Mouse (Mus musculus): ENCODE results near the gene Anapc11. TPM values are rescaled to one million over a fixed set of nuclear protein-coding genes. Genes with fewer than 3 reads are reported as not detected.

The Anapc11 gene
- polyA plus RNA-seq, 1 experiment from 2014 or later, result 175 TPM

DNA sequence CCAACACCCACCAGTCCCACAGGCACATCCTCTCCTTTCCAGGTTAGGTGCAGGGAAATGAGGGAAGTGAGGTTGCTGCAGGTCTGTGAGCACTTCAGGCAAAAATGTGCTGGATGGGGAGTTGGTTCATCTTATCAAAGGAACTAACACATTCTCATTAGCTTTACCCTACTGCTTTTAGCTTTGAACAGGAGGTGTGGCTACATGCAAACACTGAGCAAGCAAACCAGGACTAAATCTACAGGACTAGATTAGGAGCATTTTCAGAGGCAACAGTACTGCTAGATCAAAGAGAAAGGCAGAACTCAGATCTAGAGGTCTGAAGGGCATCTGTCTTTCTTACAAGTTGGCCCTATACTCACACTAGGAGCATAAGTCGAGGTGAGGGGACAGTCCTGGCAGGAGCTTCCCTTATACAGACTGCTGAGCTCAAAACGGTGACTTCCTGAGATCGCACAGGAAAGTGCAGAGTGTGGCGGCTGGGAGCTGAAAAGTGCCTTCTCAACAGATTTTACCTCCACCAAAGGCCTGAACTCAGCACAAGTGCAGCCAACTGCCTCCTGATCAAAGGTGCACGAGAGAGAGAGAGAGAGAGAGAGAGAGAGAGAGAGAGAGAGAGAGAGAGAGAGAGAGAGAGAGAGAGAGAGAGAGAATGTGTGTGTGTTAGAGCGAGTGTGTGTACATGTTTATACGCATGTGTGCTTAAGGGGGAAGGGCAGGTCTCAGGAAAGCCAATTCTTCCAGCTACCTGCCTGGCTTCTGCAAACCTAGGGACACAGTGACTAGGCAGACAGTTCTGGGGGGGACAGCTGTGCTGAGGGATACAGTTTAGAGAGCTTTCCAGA is 32.9 kb downstream of the Anapc11 start:
- Histone ChIP-seq H3K9me3 (replicated peaks) (no peaks in the 10 kb centered on the region), H3K9ac (peak overlapping the region; percentile 94; the same call in 1 of the 2 replicates), H3K27ac (peak overlapping the region; percentile 58), H3K4me3 (peak overlapping the region; percentile 95), H3K27me3 (no peaks in the 10 kb centered on the region), H3K4me1 (replicated peaks) (peaks cover 44% of the 10 kb centered on the region), H3K4me2 (peak overlapping the region; percentile 94), H3K36me3 (peaks cover 15% of the 10 kb centered on the region)
- ATAC-seq (replicated peaks; ENCODE audit: insufficient number of reproducible peaks, insufficient read depth, low FRiP score, low read depth), result no peak
- WGBS, result 36% methylated on average over 7 of the region's 7 CpGs

DNA sequence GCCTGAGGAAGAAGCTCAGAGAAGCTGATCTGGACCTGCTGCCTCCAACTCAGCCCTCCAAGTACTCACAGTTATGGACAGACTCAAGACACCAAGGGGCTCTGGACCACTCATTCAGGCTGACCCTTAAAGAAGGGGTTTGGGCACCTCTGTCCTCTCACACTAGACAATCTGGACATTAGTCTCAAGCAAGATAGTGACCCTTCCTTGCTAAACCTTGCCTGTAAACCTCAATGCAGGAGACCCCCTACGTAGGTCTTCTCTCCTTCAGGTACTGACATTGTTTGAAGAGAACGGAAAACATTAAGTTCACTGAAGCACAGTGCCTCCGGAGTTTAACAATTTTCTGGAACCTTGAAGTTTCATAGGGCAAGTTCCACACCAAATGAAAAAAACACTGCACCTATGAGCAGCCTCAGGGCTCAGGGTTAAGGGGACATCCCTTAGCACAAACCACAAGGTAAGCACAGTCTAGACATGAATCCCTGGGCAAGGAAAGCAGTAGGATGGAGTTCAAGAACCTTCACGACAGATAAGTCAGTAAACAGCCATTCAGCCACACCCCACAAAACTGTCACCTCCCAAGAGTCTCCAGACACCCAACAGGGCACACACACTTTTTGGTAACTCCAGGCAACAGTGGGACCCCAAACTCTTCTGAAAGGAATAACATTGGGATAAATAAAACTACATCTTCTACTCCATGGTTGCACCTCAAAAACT is 33.7 kb downstream of the Anapc11 start:
- peak overlapping the region; percentile 95 for H3K4me3 ChIP-seq
- 56% methylated on average over 4 of the region's 4 CpGs for WGBS
- no peak for ATAC-seq (replicated peaks; ENCODE audit: insufficient number of reproducible peaks, insufficient read depth, low FRiP score, low read depth)
- peak overlapping the region; percentile 94 for H3K9ac ChIP-seq
- H3K4me1 ChIP-seq (replicated peaks), result peaks cover 44% of the 10 kb centered on the region
- H3K27ac ChIP-seq, result peak overlapping the region; percentile 86; the same call in 1 of the 2 replicates
- peaks cover 15% of the 10 kb centered on the region for H3K36me3 ChIP-seq
- no peaks in the 10 kb centered on the region for H3K9me3 ChIP-seq (replicated peaks)
- peak overlapping the region; percentile 94 for H3K4me2 ChIP-seq
- no peaks in the 10 kb centered on the region for H3K27me3 ChIP-seq

DNA sequence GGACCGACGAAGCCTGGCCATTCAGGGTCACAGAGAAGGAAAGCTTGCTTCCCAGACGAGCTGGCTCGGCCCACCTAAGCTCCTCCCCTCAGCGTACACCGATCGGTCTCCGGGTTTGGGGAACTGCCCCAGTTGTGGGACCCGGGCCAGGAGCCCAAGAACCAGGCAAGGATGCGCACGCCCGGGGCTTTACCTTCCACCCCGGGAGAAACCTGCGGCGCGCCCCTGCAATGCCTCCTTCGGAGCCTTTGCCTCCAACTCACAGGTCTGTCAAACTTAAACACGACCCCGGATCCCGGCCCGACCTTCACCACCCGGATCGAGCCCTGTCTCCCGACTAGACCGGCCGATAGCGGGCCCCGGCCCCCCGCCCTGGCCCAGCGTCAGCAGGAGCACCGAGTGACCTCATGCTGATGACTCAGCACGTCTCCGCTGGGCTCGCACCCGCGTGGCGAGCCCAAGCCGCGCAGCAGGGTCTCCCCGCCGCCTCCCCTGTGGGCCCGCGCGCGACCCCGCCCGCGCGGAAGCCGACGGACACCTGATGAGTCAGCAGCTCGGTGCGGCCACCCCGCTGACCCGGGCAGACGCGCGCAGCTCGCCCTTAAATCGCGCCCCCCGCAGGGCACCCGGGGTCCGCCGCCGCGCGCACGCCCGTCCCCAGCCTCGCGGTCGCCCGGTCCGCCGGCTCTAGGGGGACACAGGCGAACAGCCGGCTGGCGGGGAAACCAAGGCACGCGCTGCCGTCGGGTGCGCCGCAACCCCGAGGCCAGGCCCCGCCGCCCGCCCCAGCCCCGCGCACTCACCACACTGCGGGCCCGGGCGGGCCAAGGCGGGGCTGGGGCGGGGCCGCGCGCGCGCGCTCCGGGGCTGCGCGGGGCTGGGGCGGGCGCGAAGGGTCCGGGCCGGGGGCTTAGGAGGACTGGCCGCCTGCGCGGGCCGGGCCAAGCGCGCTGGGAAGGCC is 34.6 kb downstream of the Anapc11 start:
- peak overlapping the region; percentile 94 for H3K9ac ChIP-seq
- H3K4me2 ChIP-seq, result peak overlapping the region; percentile 94
- peak; percentile 80 for ATAC-seq (replicated peaks; ENCODE audit: insufficient number of reproducible peaks, insufficient read depth, low FRiP score, low read depth)
- no peaks in the 10 kb centered on the region for H3K9me3 ChIP-seq (replicated peaks)
- no peaks in the 10 kb centered on the region for H3K27me3 ChIP-seq
- WGBS, result under 1% methylated on average over 114 of the region's 116 CpGs
- peak overlapping the region; percentile 95 for H3K4me3 ChIP-seq
- peaks cover 7% of the 10 kb centered on the region; the same call in 1 of the 2 replicates for H3K36me3 ChIP-seq
- peak overlapping the region; percentile 86 for H3K27ac ChIP-seq
- H3K4me1 ChIP-seq (replicated peaks), result peaks cover 44% of the 10 kb centered on the region

DNA sequence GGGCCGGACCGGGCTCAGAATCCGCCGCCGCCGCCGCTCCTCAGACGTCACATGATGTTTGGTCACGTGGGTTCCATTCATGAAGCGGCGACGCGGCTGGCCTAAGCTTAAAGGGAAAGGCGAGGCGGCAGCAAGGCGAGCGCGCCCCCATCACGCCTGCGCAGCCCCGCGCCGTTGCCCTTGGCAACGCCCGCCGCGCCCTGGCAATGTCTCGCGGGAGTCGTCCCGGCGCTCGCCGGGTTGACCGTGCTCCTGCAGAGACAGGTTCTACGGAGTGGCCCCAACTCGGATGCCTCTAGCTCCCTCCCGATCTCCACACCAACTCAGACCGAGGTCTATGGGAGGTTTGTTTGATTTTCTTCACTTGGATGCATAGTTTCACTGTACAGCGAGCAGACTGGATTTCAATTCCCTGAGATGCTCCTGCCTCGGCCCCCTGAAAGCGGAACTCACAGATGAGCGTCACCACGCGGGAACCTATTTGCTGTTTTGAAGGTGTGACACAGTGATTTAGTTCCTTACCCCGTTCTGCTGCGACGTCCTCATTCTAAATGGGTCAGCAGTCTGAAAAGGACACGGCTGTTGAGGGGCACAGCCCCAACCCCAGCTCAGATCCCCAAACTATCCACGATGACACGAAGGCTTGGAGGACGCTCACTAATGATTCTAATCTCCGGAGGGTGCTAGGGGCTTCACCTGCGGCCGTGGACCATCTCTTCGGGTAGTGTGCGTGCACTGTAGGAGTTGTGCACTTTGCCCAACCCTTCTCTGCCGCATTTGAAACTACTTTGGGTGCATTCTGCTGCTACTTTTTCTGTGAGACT is 35.5 kb downstream of the Anapc11 start, which contains the start of gene Mafg:
Mafg (minus strand) TSS at position 81 of the 824 bp plus-strand sequence.
- WGBS, result 10% methylated on average over 54 of the region's 58 CpGs
- peak; percentile 88 for ATAC-seq (replicated peaks; ENCODE audit: insufficient number of reproducible peaks, insufficient read depth, low FRiP score, low read depth)
- peak within 1 kb of the TSS; percentile 94 for H3K9ac ChIP-seq
- peak within 1 kb of the TSS; percentile 94 for H3K4me2 ChIP-seq
- H3K4me3 ChIP-seq, result peak within 1 kb of the TSS; percentile 95
- peaks cover 5% of the 10 kb centered on the region; the same call in 1 of the 2 replicates for H3K36me3 ChIP-seq
- H3K9me3 ChIP-seq (replicated peaks), result no peaks in the 10 kb centered on the region
- H3K27me3 ChIP-seq, result no peaks in the 10 kb centered on the region
- H3K4me1 ChIP-seq (replicated peaks), result peaks cover 44% of the 10 kb centered on the region
- H3K27ac ChIP-seq, result peak within 1 kb of the TSS; percentile 86

DNA sequence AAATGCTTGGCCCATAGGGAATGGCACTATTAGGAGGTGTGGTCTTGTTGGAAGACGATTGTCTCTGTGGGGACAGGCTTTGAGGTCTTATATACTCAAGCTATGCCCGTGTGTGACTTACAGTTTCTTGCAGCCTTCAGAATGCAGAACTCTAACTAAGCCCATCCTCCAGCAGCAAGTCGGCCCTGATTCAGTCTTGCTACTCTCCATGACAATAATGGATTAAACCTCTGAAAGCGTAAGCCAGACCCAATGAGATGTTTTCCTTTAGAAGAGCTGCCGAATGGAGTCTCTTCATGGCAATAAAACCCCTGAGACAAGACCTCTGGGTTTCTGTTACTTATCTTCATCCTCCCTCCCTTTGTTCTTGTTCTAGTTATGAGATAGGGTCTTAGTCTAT is 36.6 kb downstream of the Anapc11 start:
- Histone ChIP-seq H3K36me3 (no peaks in the 10 kb centered on the region), H3K27ac (no peak overlapping the region), H3K4me1 (replicated peaks) (peaks cover 33% of the 10 kb centered on the region), H3K9me3 (replicated peaks) (no peaks in the 10 kb centered on the region), H3K4me3 (no peak overlapping the region), H3K9ac (no peak overlapping the region), H3K27me3 (no peaks in the 10 kb centered on the region), H3K4me2 (no peak overlapping the region)
- 84% methylated on average over 5 of the region's 5 CpGs for WGBS
- ATAC-seq (replicated peaks; ENCODE audit: insufficient number of reproducible peaks, insufficient read depth, low FRiP score, low read depth), result no peak

DNA sequence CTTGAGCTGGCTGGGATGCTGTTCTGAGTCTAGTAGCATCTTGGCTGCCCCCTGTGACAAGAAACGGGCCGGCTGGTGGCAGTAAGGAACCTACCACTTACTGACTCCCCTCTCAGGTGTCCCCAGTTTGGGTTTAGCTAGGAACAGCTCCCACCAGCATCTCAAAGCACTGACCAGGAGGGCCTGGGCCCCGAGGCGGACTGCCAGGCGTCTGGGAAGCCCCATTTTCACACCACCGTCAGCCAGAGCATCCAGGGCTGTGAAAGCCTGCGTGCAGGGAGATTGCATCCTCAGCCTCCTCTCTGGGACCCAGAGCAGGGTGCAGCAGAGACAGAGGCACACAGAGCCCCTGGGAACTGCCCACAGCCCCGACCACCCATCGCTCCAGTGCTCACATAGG is 43.0 kb downstream of the Anapc11 start:
- no peaks in the 10 kb centered on the region; the same call in 1 of the 2 replicates for H3K27me3 ChIP-seq
- 57% methylated on average over 9 of the region's 9 CpGs for WGBS
- no peak overlapping the region for H3K27ac ChIP-seq
- ATAC-seq (replicated peaks; ENCODE audit: insufficient number of reproducible peaks, insufficient read depth, low FRiP score, low read depth), result no peak
- H3K4me1 ChIP-seq (replicated peaks), result peaks cover 16% of the 10 kb centered on the region
- 0 out of 2 replicates have a peak overlapping the region, but pooled peaks have one; percentile 10 for H3K9ac ChIP-seq
- H3K4me2 ChIP-seq, result no peak overlapping the region
- H3K4me3 ChIP-seq, result no peak overlapping the region
- no peaks in the 10 kb centered on the region for H3K9me3 ChIP-seq (replicated peaks)
- no peaks in the 10 kb centered on the region for H3K36me3 ChIP-seq

DNA sequence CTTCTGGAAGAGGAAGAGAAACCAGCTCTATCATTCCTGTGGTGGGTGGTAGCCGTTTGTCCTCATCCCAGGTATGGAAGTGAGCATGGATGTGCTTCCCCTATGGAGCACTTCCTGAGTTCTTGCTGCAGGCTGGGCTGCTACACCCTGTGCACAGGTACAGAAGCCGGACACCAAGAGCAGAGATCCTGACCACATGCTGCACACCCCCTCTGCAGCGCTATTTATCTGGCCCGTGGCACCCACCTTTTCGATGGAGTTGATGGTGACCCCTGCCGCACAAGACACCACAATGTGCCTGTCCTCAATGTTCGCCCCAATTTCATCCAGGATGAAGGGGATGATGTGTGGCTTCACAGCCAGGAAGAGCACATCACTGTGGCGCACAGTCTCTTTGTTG is 43.6 kb downstream of the Anapc11 start:
- Histone ChIP-seq H3K27ac (no peak overlapping the region), H3K4me3 (no peak overlapping the region), H3K9me3 (replicated peaks) (no peaks in the 10 kb centered on the region), H3K4me1 (replicated peaks) (peaks cover 19% of the 10 kb centered on the region), H3K4me2 (no peak overlapping the region), H3K36me3 (no peaks in the 10 kb centered on the region), H3K27me3 (no peaks in the 10 kb centered on the region; the same call in 1 of the 2 replicates), H3K9ac (no peak overlapping the region; the same call in 1 of the 2 replicates)
- 81% methylated on average over 8 of the region's 8 CpGs for WGBS
- no peak for ATAC-seq (replicated peaks; ENCODE audit: insufficient number of reproducible peaks, insufficient read depth, low FRiP score, low read depth)

DNA sequence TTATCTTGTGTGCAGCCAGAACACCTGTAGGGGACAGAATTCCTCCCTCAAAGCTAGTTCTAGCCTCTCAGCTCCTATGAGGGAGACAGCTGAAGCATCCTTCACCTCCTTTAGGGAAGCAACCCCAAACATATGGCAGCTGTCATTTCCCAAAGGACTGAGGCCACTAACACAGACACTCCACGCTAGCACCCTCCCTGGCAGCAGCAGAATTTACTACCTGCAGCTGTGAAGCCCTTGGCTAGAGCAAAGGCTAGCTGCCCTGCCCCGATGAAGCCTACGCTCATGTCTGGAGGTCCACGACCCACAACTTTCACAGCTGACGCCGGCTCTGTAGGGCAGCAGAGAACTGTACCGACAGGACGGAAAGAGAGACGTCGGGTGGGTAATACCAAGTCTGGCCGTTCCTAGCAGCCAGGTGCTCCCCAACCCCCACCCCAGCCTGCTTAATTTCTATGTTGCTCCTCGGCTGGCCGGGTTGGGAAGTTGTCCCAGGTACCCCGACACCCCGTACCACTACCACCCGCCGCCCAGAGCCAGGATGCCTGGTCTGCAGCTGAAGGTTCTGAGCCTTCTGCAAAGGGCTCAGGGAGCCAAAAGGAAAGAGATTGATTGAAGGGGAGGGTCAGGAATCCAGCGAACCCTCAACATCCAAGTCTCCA is 44.8 kb downstream of the Anapc11 start:
- peak overlapping the region; percentile 60 for H3K4me3 ChIP-seq
- no peaks in the 10 kb centered on the region; the same call in 1 of the 2 replicates for H3K27me3 ChIP-seq
- ATAC-seq (replicated peaks; ENCODE audit: insufficient number of reproducible peaks, insufficient read depth, low FRiP score, low read depth), result peak; percentile 32
- no peaks in the 10 kb centered on the region for H3K36me3 ChIP-seq
- H3K4me2 ChIP-seq, result peak overlapping the region; percentile 93
- peak overlapping the region; percentile 38; the same call in 1 of the 2 replicates for H3K27ac ChIP-seq
- peak overlapping the region; percentile 70 for H3K9ac ChIP-seq
- no peaks in the 10 kb centered on the region for H3K9me3 ChIP-seq (replicated peaks)
- WGBS, result under 1% methylated on average over 18 of the region's 18 CpGs
- H3K4me1 ChIP-seq (replicated peaks), result peaks cover 30% of the 10 kb centered on the region

DNA sequence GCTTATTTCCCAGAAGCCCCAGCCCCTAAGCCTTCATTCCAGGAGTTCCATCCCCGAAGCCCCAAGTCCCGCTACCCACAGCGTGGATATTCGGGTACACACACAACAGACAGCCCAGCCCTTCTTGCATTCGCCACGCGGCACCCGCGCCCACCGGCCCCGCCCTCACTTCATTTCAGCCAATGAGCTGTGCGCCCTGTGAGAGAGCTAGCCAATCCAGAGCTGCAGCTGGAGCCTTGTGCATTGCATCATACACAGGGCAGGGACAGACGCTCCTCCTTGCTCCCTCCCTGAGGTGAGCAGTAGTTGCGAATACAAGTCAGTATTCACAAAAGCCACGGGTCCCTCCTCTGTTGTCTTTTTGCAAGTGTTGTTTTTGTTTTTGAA is 45.4 kb downstream of the Anapc11 start, which contains the start of gene Pycr1:
Pycr1 (minus strand) TSS at position 169 of the 387 bp plus-strand sequence.
- Histone ChIP-seq H3K27me3 (no peaks in the 10 kb centered on the region; the same call in 1 of the 2 replicates), H3K4me2 (peak within 1 kb of the TSS; percentile 93), H3K4me1 (replicated peaks) (peaks cover 32% of the 10 kb centered on the region), H3K27ac (peak within 1 kb of the TSS; percentile 38), H3K9me3 (replicated peaks) (no peaks in the 10 kb centered on the region), H3K4me3 (peak within 1 kb of the TSS; percentile 60), H3K9ac (peak within 1 kb of the TSS; percentile 70), H3K36me3 (no peaks in the 10 kb centered on the region)
- ATAC-seq (replicated peaks; ENCODE audit: insufficient number of reproducible peaks, insufficient read depth, low FRiP score, low read depth), result peak; percentile 97
- 0% methylated on average over 15 of the region's 15 CpGs for WGBS

Data from heart, embryonic 15.5 days (tissue).